Mouse (Mus musculus): ENCODE measurements around the gene Nox1.

Gene Nox1

DNA sequence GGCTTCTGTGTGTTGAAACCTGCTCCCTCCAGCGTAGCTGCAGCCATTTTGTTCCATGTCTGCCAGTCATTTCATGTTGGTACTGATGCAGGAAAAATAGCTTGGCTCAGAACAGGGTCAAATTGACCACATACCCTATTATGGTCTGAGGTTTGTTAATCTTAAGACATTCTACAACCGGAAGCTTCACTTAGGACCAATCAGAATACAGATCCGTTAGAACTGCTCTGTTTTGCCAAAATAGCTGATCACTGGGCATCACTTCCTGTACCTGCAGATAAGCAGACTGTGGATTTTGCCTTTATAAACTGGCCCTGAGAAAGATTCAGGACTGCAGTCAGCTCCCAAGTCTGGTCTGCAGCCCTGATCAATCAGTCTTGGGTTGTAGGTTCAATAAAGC, 93.2 kb downstream of the Nox1 start:
- DNase-seq (ENCODE audit: low spot score in 2 of 2), result no peak

DNA sequence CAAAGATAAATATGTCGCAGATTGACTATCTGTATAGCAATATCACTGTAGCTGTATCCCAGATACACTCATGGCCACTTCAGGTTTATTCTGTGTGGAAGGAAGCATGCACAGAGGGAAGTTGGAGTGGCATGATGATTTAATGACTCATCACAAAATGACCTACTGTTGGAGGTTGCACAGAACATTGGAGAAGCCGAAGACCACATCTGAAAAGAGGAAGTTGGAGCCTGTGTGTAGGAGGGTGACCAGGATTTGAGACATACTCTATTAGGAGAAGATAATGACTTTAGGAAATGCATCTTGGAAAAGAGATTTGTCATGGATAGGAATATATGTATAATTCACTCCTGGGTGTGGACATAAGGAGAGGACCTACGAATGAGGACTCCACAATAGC, 105.3 kb downstream of the Nox1 start:
- no peak for DNase-seq (ENCODE audit: low spot score in 2 of 2)

DNA sequence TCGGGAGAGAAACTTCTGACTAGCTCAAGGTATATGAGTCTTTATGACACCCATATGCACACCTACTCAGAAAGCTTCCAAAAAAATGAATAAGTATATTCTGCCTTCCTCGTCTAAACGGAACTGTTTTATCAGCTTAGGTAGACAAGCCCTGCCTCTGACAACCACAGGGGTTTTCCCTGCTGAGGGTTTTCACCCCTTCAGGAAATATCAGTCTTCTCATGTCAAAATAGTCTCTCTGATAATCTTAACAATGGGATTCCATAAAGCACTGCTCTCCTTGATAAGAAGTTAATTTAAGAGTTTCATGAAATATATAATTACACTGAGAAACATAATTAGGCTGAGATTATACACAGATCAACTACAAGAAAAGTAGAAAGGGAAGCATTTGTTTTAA, 110.0 kb downstream of the Nox1 start:
- no peak for DNase-seq (ENCODE audit: low spot score in 2 of 2)

DNA sequence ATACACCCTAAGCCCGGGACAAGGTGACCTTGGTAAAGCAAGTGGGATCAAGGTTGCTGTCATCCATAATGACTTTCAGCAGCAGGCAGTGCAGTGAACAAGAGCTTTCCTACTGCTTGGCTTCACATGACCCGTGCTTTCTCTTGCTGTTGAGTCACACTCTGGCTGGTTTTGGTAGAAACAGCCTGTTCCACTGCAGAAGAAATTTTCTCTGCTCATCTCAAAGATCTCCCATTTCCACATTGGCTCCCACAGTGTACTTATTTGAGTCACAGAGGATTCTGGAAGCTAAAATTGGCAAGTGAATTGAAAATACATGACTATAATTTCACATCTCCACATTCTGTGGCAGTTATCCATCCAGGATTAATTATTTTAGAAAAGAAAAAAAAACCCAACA, 119.1 kb downstream of the Nox1 start:
- DNase-seq (ENCODE audit: low spot score in 2 of 2), result peak; percentile 2 to 15

DNA sequence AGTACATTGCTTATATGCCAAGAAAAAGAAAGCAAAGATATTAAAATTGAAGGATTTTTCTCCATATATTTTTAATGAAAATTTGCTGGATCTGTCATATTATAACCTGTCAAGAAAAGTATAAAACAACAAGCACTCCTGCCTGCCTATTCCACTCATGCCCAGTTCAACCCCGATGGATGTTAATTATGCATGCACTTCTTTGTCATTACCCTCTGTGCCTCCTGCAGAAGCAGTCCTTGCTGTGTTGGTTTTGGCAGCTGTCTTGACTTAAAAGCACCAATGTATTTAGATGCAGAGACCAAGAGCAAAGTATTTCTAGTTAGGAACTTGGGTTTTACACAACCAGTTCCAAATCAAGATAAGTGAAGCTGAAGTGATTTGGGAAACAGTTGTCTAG, 136.3 kb downstream of the Nox1 start:
- DNase-seq (ENCODE audit: low spot score in 2 of 2), result no peak

DNA sequence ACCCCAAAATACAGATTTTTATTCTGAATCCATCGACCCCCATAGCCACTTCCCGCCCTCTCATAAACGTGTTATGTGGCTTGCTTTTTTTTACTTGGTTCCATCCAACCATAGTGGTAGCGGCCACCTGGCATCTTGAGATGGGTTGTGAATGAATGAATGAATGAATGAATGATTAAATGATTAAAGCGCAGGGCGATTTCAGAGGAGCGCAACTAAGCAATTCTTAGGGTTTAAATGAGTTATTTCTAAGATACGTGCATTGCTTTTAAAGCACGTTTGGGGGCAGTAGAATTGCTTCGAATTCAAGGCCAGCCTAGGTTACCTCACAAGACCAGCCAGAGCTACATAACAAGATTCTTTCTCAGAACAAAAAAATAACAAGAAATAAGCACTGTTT, 162.0 kb downstream of the Nox1 start:
- DNase-seq (ENCODE audit: low spot score in 2 of 2), result no peak

DNA sequence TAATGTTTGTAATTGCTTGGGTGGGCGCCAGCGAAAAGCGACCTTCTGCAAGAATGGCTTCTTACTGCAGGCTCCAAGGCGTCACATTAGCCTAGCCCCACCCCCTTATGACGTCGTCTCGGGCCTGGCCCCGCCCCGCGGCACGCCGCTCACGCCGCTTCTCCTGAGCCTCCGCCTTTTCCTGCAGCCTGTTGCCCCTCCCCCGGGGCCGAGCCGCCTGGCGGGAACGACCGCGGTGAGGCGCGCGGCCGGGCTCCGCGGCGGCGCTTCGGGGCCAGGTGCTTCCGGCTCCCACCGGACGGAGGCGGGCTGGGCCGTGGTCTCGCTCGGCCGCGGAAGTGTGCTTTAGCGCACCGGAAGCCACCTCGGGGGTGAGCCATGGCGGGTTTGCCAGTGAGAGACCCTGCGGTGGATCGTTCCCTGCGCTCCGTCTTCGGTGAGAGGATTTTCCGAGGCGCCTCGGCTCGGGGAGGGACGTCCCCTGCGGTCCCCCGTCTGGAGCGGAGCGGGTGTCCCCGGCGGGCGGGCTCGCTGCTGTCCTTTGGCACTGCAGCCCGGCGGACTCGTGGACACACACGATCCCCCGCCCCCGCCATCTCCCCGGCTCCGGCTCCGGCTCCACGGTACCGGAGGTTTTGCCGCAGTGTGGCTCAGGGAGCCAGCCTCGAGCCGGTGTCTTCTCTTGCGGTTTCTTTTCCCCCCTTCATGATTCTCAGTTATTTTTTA, 162.6 kb downstream of the Nox1 start, which contains the start of gene Cstf2:
Gene Cstf2, plus strand, starts transcription at position 201 of the 726 bp plus-strand sequence.
- DNase-seq (ENCODE audit: low spot score in 2 of 2), result peak; percentile 89 to 92

DNA sequence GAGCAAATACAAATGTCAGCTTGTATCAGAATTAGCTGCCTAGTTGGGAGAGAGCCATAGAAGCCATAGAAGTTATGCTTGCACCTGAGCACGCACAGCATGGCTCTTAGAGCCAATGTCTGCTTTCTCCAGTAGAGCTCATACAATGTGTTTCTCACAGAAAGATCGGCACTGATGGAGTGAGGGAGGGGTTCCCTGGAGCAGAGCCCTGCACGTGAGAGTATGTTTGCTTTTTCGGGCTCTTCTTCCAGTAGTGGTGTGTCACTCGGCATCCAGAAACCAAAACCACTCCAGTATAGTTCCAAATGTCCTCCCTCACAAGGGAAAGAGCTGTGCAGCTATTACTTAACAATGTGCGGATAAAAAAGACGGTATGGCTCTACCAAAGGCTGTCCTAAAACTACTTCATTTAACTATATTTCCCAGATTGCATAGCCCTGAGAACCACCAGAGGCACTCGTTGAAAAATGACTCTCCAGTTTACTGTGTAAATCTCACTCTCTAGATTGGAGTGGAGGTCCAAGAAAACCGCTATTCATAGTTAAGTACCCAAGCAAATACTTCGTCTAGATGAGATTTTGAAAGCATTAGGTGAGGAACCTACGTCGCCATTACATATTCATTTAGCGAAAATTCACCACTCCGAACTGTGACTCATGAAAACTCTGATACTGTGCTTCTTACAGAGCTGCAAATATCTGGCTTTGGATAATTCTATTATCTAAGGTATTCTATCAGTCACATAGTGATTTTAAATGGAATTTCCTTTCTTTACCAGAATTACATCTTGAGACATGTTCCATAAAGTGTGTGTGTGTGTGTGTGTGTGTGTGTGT, 163.5 kb downstream of the Nox1 start:
- no peak for DNase-seq (ENCODE audit: low spot score in 2 of 2)

DNA sequence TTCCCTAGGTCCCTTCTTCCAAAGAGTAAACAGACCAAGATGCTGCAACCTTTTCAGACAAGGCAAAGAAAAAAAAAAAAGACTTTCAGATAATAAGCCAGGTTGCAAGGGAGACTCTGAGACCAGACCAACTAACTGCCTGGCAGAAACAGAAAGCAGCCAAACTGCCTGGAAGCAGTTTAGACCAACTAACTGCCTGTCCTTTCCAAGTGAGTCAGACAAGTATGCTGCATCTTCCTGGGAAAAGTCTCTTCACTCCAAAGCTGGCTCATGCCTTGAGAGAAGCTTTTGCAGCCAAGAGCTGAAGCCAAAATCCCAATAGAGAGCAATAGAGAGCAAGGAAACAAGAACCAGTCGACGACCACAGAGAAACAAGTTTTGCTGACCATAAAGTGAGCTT, 164.9 kb downstream of the Nox1 start:
- no peak for DNase-seq (ENCODE audit: low spot score in 2 of 2)

DNA sequence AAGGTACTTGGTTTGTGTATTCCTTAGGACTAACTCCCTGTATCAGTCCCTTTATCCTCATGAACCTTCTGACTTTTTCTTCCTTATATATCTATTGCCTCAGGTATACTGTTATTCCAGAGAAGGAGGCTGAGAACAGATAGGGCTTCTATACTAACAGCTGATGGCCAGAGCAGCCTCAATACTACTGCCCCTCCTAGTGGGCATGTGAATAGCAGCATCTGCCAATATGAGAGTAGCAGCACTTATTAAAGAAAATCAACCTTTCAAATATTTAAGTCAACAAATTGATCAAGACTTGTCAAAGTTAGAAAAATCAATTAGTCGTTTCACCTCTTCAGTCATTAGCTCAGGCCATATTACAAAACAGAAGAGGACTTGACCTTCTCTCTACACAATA, 172.8 kb downstream of the Nox1 start:
- no peak for DNase-seq (ENCODE audit: low spot score in 2 of 2)
